Mouse (Mus musculus): ENCODE measurements around the gene Masp1. TPM values are rescaled to one million over a fixed set of nuclear protein-coding genes. Genes with fewer than 3 reads are reported as not detected.

The Masp1 gene
- polyA plus RNA-seq, 1 experiment from 2014 or later: 1.3 TPM

DNA sequence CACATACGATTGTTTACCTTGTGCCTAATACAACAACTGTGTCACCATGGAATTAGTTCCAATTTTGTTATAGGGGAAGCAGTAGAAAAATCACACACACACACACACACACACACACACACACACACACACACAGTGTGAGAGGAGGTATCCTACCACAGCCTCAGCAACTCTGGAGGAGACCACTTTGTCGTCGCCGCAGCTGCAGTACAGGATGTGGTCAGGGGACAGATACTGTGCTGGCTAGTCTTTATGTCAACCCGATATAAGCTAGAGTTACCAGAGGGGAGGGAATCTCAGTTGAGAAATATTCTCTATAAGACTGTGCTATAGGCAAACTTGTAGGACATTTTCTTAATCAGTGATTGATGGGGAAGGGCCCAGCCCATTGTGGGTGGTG, 63.3 kb downstream of the Masp1 start:
- no peaks in the 10 kb centered on the region for H3K9me3 ChIP-seq (ENCODE audit: low read length)
- WGBS: 86% methylated on average over 5 of the region's 5 CpGs
- no peak overlapping the region for H3K9ac ChIP-seq (replicated peaks; ENCODE audit: low read depth)
- no peak for TF ChIP-seq EP300 (IDR thresholded peaks at IDR 0.05)
- no peak for TF ChIP-seq CTCF (IDR thresholded peaks at IDR 0.05)
- no peaks in the 10 kb centered on the region for H3K36me3 ChIP-seq (ENCODE audit: insufficient read depth, low read length)
- H3K4me2 ChIP-seq (replicated peaks; ENCODE audit: low read depth, low read length): no peak overlapping the region
- no peak for ATAC-seq
- H3K4me3 ChIP-seq (ENCODE audit: low read depth, low read length): no peak overlapping the region
- H3K27me3 ChIP-seq (replicated peaks; ENCODE audit: insufficient read depth, low read length): no peaks in the 10 kb centered on the region
- peaks cover 4% of the 10 kb centered on the region for H3K4me1 ChIP-seq (ENCODE audit: insufficient read depth, low read depth, low read length)
- no peak overlapping the region for H3K27ac ChIP-seq (ENCODE audit: low read length)
- DNase-seq (ENCODE audit: low spot score): no peak

DNA sequence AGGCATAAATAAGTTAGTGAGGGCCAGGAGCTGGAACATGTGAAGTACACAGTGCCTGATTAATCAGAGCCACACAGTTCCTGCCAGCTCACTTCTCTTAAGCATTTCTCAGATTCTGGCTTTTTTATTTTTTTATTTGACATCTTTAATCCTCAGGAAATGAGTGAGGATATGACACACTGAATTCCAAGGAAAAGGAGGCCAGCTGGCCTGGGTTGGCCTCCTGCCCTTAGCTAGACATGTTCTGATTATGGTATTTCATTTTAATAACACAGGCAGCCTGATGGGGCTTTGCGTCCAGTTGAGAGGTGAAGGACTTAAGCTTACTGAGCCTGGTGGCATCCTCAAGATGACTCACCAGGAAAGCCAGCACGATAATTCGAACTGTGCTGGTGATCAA, 64.1 kb downstream of the Masp1 start:
- H3K27me3 ChIP-seq (replicated peaks; ENCODE audit: insufficient read depth, low read length): no peaks in the 10 kb centered on the region
- no peaks in the 10 kb centered on the region for H3K36me3 ChIP-seq (ENCODE audit: insufficient read depth, low read length)
- no peak overlapping the region for H3K4me2 ChIP-seq (replicated peaks; ENCODE audit: low read depth, low read length)
- peaks cover 4% of the 10 kb centered on the region for H3K4me1 ChIP-seq (ENCODE audit: insufficient read depth, low read depth, low read length)
- DNase-seq (ENCODE audit: low spot score) (peak; percentile 77), ATAC-seq (peak; percentile 85)
- H3K4me3 ChIP-seq (ENCODE audit: low read depth, low read length): no peak overlapping the region
- peak overlapping the region; percentile 51; the same call in 1 of the 2 replicates for H3K27ac ChIP-seq (ENCODE audit: low read length)
- no peak overlapping the region for H3K9ac ChIP-seq (replicated peaks; ENCODE audit: low read depth)
- WGBS: 48% methylated on average over 3 of the region's 3 CpGs
- no peak for TF ChIP-seq CTCF (IDR thresholded peaks at IDR 0.05)
- peak; percentile 65 for TF ChIP-seq EP300 (IDR thresholded peaks at IDR 0.05)
- H3K9me3 ChIP-seq (ENCODE audit: low read length): no peaks in the 10 kb centered on the region

DNA sequence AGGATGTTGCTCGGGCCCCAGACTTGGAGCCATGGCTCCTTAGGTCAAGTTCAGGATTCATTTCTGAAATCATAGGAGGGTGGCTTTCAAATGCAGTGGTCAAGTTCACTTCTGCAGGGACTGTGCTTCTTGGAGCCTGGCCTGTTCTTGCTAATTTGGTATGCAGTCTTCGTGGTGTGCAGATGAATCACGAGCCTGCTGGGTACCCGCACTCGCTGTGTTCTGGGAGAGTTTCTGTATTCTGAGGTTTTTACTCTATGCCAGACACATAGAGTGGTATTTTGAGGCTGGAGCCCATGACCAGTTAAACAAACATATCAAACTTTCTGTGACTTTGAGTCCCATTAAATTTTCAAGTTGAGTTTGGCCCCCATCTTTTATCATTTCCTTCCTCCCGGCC, 66.2 kb downstream of the Masp1 start:
- ATAC-seq: no peak
- Histone ChIP-seq H3K4me1 (ENCODE audit: insufficient read depth, low read depth, low read length) (peaks cover 4% of the 10 kb centered on the region), H3K4me2 (replicated peaks; ENCODE audit: low read depth, low read length) (no peak overlapping the region), H3K9ac (replicated peaks; ENCODE audit: low read depth) (no peak overlapping the region), H3K27ac (ENCODE audit: low read length) (no peak overlapping the region), H3K36me3 (ENCODE audit: insufficient read depth, low read length) (no peaks in the 10 kb centered on the region), H3K4me3 (ENCODE audit: low read depth, low read length) (no peak overlapping the region), H3K9me3 (ENCODE audit: low read length) (no peaks in the 10 kb centered on the region), H3K27me3 (replicated peaks; ENCODE audit: insufficient read depth, low read length) (no peaks in the 10 kb centered on the region)
- DNase-seq (ENCODE audit: low spot score): no peak
- no peak for TF ChIP-seq CTCF (IDR thresholded peaks at IDR 0.05)
- TF ChIP-seq EP300 (IDR thresholded peaks at IDR 0.05): no peak
- WGBS: 77% methylated on average over 6 of the region's 6 CpGs

DNA sequence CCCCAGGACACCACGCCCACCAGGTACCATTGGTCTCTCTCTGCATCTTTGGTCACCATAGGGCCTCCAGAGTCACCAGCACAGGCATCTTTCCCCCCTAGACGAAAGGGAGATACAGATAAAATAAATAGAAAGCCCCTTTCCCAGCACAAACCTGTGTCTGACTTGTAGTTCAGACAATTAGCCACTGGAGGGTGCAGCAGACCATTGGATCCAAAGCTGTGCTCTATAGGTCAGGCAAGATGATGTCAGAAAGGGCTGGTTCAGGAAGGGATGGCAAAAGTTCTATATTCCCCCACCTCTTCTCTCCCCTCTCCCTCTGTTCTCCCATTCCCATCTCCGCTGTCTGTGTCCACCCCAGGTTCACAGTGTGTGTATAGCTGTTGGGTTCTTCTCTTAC, 68.1 kb downstream of the Masp1 start:
- ATAC-seq (peak; percentile 59), DNase-seq (ENCODE audit: low spot score) (peak; percentile 72)
- Histone ChIP-seq H3K4me3 (ENCODE audit: low read depth, low read length) (no peak overlapping the region), H3K36me3 (ENCODE audit: insufficient read depth, low read length) (no peaks in the 10 kb centered on the region), H3K9ac (replicated peaks; ENCODE audit: low read depth) (no peak overlapping the region), H3K9me3 (ENCODE audit: low read length) (no peaks in the 10 kb centered on the region), H3K27ac (ENCODE audit: low read length) (no peak overlapping the region), H3K4me1 (ENCODE audit: insufficient read depth, low read depth, low read length) (peaks cover 4% of the 10 kb centered on the region), H3K27me3 (replicated peaks; ENCODE audit: insufficient read depth, low read length) (no peaks in the 10 kb centered on the region), H3K4me2 (replicated peaks; ENCODE audit: low read depth, low read length) (no peak overlapping the region)
- TF ChIP-seq CTCF (IDR thresholded peaks at IDR 0.05): peak; percentile 91
- TF ChIP-seq EP300 (IDR thresholded peaks at IDR 0.05): no peak
- WGBS: 18% methylated on average over 3 of the region's 3 CpGs

DNA sequence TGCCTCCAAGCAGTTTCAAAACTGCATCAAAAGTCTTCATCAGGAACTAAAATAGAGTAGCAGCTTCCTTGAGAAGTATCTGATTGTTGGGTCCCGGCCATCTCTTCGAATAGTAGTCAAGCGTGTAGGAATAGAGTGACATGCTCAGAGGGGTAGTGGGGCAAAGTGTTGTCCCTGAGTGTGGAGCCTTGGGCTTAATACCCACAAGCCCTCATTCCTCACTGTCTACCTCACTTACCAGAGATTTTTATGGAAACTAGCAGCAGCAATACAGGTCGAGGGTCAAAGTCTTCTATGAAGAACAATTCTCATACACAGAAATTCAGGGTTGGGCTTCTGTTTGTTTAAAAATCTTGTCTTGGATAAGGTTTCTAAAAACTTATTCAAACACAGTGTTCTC, 69.8 kb downstream of the Masp1 start:
- H3K4me3 ChIP-seq (ENCODE audit: low read depth, low read length): no peak overlapping the region
- no peak overlapping the region for H3K9ac ChIP-seq (replicated peaks; ENCODE audit: low read depth)
- no peak overlapping the region for H3K27ac ChIP-seq (ENCODE audit: low read length)
- TF ChIP-seq CTCF (IDR thresholded peaks at IDR 0.05): no peak
- TF ChIP-seq EP300 (IDR thresholded peaks at IDR 0.05): no peak
- H3K4me1 ChIP-seq (ENCODE audit: insufficient read depth, low read depth, low read length): no peaks in the 10 kb centered on the region
- 80% methylated on average over 4 of the region's 4 CpGs for WGBS
- H3K27me3 ChIP-seq (replicated peaks; ENCODE audit: insufficient read depth, low read length): no peaks in the 10 kb centered on the region
- H3K36me3 ChIP-seq (ENCODE audit: insufficient read depth, low read length): no peaks in the 10 kb centered on the region
- no peaks in the 10 kb centered on the region for H3K9me3 ChIP-seq (ENCODE audit: low read length)
- no peak overlapping the region for H3K4me2 ChIP-seq (replicated peaks; ENCODE audit: low read depth, low read length)
- DNase-seq (ENCODE audit: low spot score) (no peak), ATAC-seq (no peak)

DNA sequence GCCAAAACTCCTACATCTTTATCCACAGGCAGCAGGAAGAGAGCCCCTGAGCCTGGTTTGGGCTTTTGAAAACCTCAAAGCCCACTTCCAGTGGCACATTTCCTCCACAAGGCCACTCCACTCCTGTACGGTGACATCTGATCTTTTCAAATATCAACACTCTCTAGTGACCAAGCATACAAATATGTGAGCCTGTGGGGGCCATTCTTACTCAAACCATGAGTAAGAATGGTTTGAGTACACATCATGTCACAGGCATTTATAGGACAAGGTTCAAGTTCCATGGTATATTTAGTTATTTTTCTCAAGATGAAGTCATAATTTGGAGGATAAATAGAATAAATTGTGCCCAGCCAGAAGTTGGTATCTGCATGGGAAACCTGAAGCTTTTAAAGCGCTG, 70.7 kb downstream of the Masp1 start:
- Histone ChIP-seq H3K9me3 (ENCODE audit: low read length) (no peaks in the 10 kb centered on the region), H3K36me3 (ENCODE audit: insufficient read depth, low read length) (no peaks in the 10 kb centered on the region), H3K4me1 (ENCODE audit: insufficient read depth, low read depth, low read length) (no peaks in the 10 kb centered on the region), H3K4me2 (replicated peaks; ENCODE audit: low read depth, low read length) (no peak overlapping the region), H3K4me3 (ENCODE audit: low read depth, low read length) (no peak overlapping the region), H3K27ac (ENCODE audit: low read length) (no peak overlapping the region), H3K9ac (replicated peaks; ENCODE audit: low read depth) (no peak overlapping the region), H3K27me3 (replicated peaks; ENCODE audit: insufficient read depth, low read length) (no peaks in the 10 kb centered on the region)
- 58% methylated on average over 2 of the region's 2 CpGs for WGBS
- DNase-seq (ENCODE audit: low spot score) (no peak), ATAC-seq (no peak)
- TF ChIP-seq EP300 (IDR thresholded peaks at IDR 0.05) (no peak), CTCF (IDR thresholded peaks at IDR 0.05) (no peak)

DNA sequence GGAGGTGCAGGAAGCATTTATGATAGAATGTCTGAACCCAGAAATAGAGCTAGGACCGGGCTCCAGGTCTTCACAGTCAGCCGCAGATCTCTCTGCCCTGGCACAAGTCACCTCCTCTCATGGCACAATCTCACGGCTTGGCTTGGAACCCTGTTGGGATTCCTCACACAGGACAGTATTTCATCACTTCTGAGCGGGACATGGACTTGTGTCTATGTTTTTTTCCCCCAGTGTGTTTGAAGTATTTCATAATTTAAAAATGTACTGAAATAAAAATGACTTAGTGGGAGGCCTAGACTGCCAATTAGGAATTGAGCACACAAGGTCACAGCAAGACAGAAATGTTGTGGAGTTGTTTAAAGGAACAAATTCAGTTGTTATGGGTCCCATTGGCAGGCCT, 76.4 kb downstream of the Masp1 start:
- peak; percentile 76 for TF ChIP-seq EP300 (IDR thresholded peaks at IDR 0.05)
- TF ChIP-seq CTCF (IDR thresholded peaks at IDR 0.05): no peak
- peak; percentile 83 for ATAC-seq

More for the DNA sequence above, 76.4 kb downstream of the Masp1 start:
- Histone ChIP-seq H3K36me3 (ENCODE audit: insufficient read depth, low read length) (no peaks in the 10 kb centered on the region), H3K27me3 (replicated peaks; ENCODE audit: insufficient read depth, low read length) (no peaks in the 10 kb centered on the region), H3K9ac (replicated peaks; ENCODE audit: low read depth) (no peak overlapping the region), H3K27ac (ENCODE audit: low read length) (no peak overlapping the region), H3K4me1 (ENCODE audit: insufficient read depth, low read depth, low read length) (no peaks in the 10 kb centered on the region), H3K4me3 (ENCODE audit: low read depth, low read length) (no peak overlapping the region), H3K9me3 (ENCODE audit: low read length) (no peaks in the 10 kb centered on the region), H3K4me2 (replicated peaks; ENCODE audit: low read depth, low read length) (no peak overlapping the region)
- DNase-seq (ENCODE audit: low spot score): peak; percentile 84
- WGBS: 62% methylated on average over 4 of the region's 4 CpGs
